13 mouse cellular contexts compared by ENCODE assay signal in the genomic region with DNA sequence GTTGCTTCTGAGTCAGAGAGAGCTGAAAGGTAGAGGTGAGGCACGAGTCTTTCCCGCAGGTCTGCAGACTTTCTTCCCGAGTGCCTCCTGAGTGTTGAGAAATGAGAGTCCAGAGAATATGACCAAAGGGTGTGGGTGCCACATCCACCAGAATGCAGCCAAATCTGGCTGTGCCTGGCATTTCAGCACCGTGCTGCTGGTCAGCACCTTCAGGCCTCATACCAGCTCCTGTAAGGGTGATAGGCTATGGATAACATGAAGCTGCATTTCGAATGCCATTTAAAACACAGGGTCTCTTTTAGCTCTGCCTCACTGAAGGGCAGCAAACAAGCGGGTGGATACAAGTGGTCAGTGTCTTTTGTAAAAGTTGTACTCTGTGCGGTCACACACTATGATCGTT. TPM values are rescaled to one million over a fixed set of nuclear protein-coding genes. Genes with fewer than 3 reads are reported as not detected.
DNase-seq lines count a peak whose midpoint lies in the region; ATAC-seq and TF ChIP-seq lines count a peak whose summit lies in the region.
"Had no signal": no experiment of that assay in that cellular context is flagged by ENCODE, and none has a peak within 500 bp of the region (broad histone marks: within the 10 kb centered on the region; RNA-seq: fewer than 3 reads in every experiment).

No protein-coding gene starts in this region.

- 62% methylated on average over 8 of the region's 8 CpGs for WGBS in forebrain, embryonic 15.5 days
- 71% methylated on average over 8 of the region's 8 CpGs for WGBS in forebrain, embryonic 10.5 days
- 74% methylated on average over 8 of the region's 8 CpGs for WGBS in midbrain, embryonic 14.5 days
- 68% methylated on average over 8 of the region's 8 CpGs for WGBS in midbrain, embryonic 16.5 days
- 72% methylated on average over 8 of the region's 8 CpGs for WGBS in midbrain, postnatal 0 days

- ATAC-seq in forebrain, embryonic 15.5 days (replicated peaks) = peak; percentile 30
- ATAC-seq in midbrain, embryonic 14.5 days (ENCODE audit: low FRiP score, low TSS enrichment) = no peak
- ATAC-seq in midbrain, embryonic 16.5 days = no peak
- ATAC-seq in midbrain, postnatal 0 days (ENCODE audit: low FRiP score) = no peak
- ATAC-seq: activated CD4-positive, CD25-positive, alpha-beta regulatory T cell, adult 4 months had no signal

- no peak overlapping the region for H3K4me3 ChIP-seq in forebrain, embryonic 15.5 days
- no peak overlapping the region for H3K4me3 ChIP-seq in forebrain, embryonic 10.5 days
- no peak overlapping the region for H3K4me3 ChIP-seq in midbrain, embryonic 14.5 days (replicated peaks; ENCODE audit: low read depth, low read length)
- no peak overlapping the region for H3K4me3 ChIP-seq in midbrain, embryonic 16.5 days (ENCODE audit: low read depth, low read length)
- H3K4me3 ChIP-seq in midbrain, postnatal 0 days (ENCODE audit: low read depth, low read length) = no peak overlapping the region
- H3K4me3 ChIP-seq: layer of hippocampus, adult 2 months had no signal

- no peak for TF ChIP-seq CTCF in midbrain, postnatal 0 days (IDR thresholded peaks at IDR 0.05)

- no peak overlapping the region for H3K4me2 ChIP-seq in forebrain, embryonic 15.5 days (replicated peaks)
- H3K4me2 ChIP-seq in midbrain, embryonic 14.5 days (ENCODE audit: low read length) = peak overlapping the region; percentile 19; the same call in 1 of the 2 replicates
- H3K4me2 ChIP-seq in midbrain, embryonic 16.5 days (ENCODE audit: low read length) = no peak overlapping the region
- 0 out of 2 replicates have a peak overlapping the region, but pooled peaks have one; percentile 5 for H3K4me2 ChIP-seq in midbrain, postnatal 0 days (ENCODE audit: low read depth, low read length, poor library complexity, severe bottlenecking)

- no peak overlapping the region for H3K27ac ChIP-seq in forebrain, embryonic 15.5 days (replicated peaks)
- H3K27ac ChIP-seq in forebrain, embryonic 10.5 days = no peak overlapping the region
- peak overlapping the region; percentile 61 for H3K27ac ChIP-seq in midbrain, embryonic 14.5 days (replicated peaks; ENCODE audit: low read depth, low read length)
- H3K27ac ChIP-seq in midbrain, embryonic 16.5 days (ENCODE audit: low read length) = no peak overlapping the region
- no peak overlapping the region for H3K27ac ChIP-seq in midbrain, postnatal 0 days (ENCODE audit: low read depth, low read length)
- H3K27ac ChIP-seq: layer of hippocampus, adult 2 months; macrophage had no signal

- no peaks in the 10 kb centered on the region for H3K9me3 ChIP-seq in forebrain, embryonic 15.5 days
- no peaks in the 10 kb centered on the region for H3K9me3 ChIP-seq in forebrain, embryonic 10.5 days
- no peaks in the 10 kb centered on the region for H3K9me3 ChIP-seq in midbrain, embryonic 14.5 days (ENCODE audit: control insufficient read depth, low read length)
- no peaks in the 10 kb centered on the region for H3K9me3 ChIP-seq in midbrain, embryonic 16.5 days (replicated peaks; ENCODE audit: control insufficient read depth, low read length, poor library complexity, severe bottlenecking)
- H3K9me3 ChIP-seq in midbrain, postnatal 0 days (ENCODE audit: low read length) = no peaks in the 10 kb centered on the region

- peaks cover 17% of the 10 kb centered on the region for H3K4me1 ChIP-seq in forebrain, embryonic 15.5 days
- peaks cover 38% of the 10 kb centered on the region for H3K4me1 ChIP-seq in forebrain, embryonic 10.5 days
- peaks cover 30% of the 10 kb centered on the region for H3K4me1 ChIP-seq in midbrain, embryonic 14.5 days (ENCODE audit: control insufficient read depth, insufficient read depth, low read length)
- H3K4me1 ChIP-seq in midbrain, embryonic 16.5 days (ENCODE audit: control insufficient read depth, insufficient read depth, low read length) = peaks cover 16% of the 10 kb centered on the region
- no peaks in the 10 kb centered on the region for H3K4me1 ChIP-seq in midbrain, postnatal 0 days (ENCODE audit: insufficient read depth, low read length)

- no peak overlapping the region for H3K9ac ChIP-seq in forebrain, embryonic 15.5 days (replicated peaks)
- no peak overlapping the region for H3K9ac ChIP-seq in midbrain, embryonic 14.5 days (replicated peaks; ENCODE audit: low read length)
- no peak overlapping the region for H3K9ac ChIP-seq in midbrain, embryonic 16.5 days (ENCODE audit: low read depth, low read length)
- H3K9ac ChIP-seq in midbrain, postnatal 0 days (replicated peaks; ENCODE audit: low read length, poor library complexity, severe bottlenecking) = no peak overlapping the region

- DNase-seq in forebrain, embryonic 10.5 days (ENCODE audit: extremely low spot score, low spot score) = no peak
- DNase-seq in midbrain, embryonic 14.5 days = no peak
- DNase-seq in embryo, embryonic 9.5 days (ENCODE audit: extremely low spot score) = peak; percentile 15
- DNase-seq in midbrain, postnatal 0 days (ENCODE audit: low spot score) = no peak
- DNase-seq in thymus, postnatal 14 days = no peak
- DNase-seq in cerebellum, adult 8-10 months = no peak
- DNase-seq: cerebellum, postnatal 10 days; liver had no signal

- no peaks in the 10 kb centered on the region for H3K36me3 ChIP-seq in forebrain, embryonic 15.5 days
- H3K36me3 ChIP-seq in forebrain, embryonic 10.5 days (replicated peaks) = no peaks in the 10 kb centered on the region
- H3K36me3 ChIP-seq in midbrain, embryonic 14.5 days (ENCODE audit: control insufficient read depth, insufficient read depth, low read length) = no peaks in the 10 kb centered on the region
- no peaks in the 10 kb centered on the region for H3K36me3 ChIP-seq in midbrain, embryonic 16.5 days (ENCODE audit: control insufficient read depth, insufficient read depth, low read length)
- no peaks in the 10 kb centered on the region for H3K36me3 ChIP-seq in midbrain, postnatal 0 days (ENCODE audit: insufficient read depth, low read length)

- H3K27me3 ChIP-seq in forebrain, embryonic 15.5 days = peaks cover 75% of the 10 kb centered on the region
- H3K27me3 ChIP-seq in forebrain, embryonic 10.5 days (ENCODE audit: poor library complexity, severe bottlenecking) = peaks cover 89% of the 10 kb centered on the region
- H3K27me3 ChIP-seq in midbrain, embryonic 14.5 days (ENCODE audit: control insufficient read depth, insufficient read depth, low read length) = no peaks in the 10 kb centered on the region
- H3K27me3 ChIP-seq in midbrain, embryonic 16.5 days (ENCODE audit: control insufficient read depth, insufficient read depth, low read depth, low read length) = no peaks in the 10 kb centered on the region
- H3K27me3 ChIP-seq in midbrain, postnatal 0 days (ENCODE audit: insufficient read depth, low read length) = no peaks in the 10 kb centered on the region

RNA-seq across cellular contexts. Expression of gene Lmo3, which starts 1.5 kb away (rescaled TPM):
- polyA plus RNA-seq in forebrain, embryonic 15.5 days (2015; fragmentation: Nextera tagmentation; extraction: Ambion mirVana) = 150 and 164 TPM in 2 replicates
- 22.4 and 27.0 TPM in 2 replicates for polyA plus RNA-seq in forebrain, embryonic 10.5 days (2016; fragmentation: Nextera tagmentation; extraction: Ambion mirVana)
- 213 and 218 TPM in 2 replicates for polyA plus RNA-seq in midbrain, embryonic 14.5 days (2014; fragmentation: Nextera tagmentation; extraction: Ambion mirVana)
- polyA plus RNA-seq in midbrain, embryonic 16.5 days (2015; fragmentation: Nextera tagmentation; extraction: Ambion mirVana) = 164 and 191 TPM in 2 replicates
- total RNA-seq in midbrain, postnatal 0 days (2014; rRNA removed) = 145 and 197 TPM in 2 replicates
- polyA plus RNA-seq in midbrain, postnatal 0 days (2015; fragmentation: Nextera tagmentation; extraction: Ambion mirVana) = 148 and 149 TPM in 2 replicates
- polyA plus RNA-seq: activated CD4-positive, CD25-positive, alpha-beta regulatory T cell, adult 4 months; macrophage had no signal

Comparison
In these comparisons a context has a peak if more than half of its experiments do, and no peak if none do; other contexts are left out.
1. H3K4me2 ChIP-seq: peak in midbrain, embryonic 14.5 days (single experiment) and midbrain, postnatal 0 days (single experiment); none in forebrain, embryonic 15.5 days (single experiment) and midbrain, embryonic 16.5 days (single experiment).